Mouse (Mus musculus): Measurements from ENCODE around the gene Kcnip4.

GRCm38 (mm10) chr5:48448888-48449287, 1075.8 kb downstream of the Kcnip4 start:
- TF ChIP-seq TCF3 (IDR thresholded peaks at IDR 0.05; ENCODE audit: insufficient read length, low read depth): no peak
- no peak for TF ChIP-seq POLR2AphosphoS2 (IDR thresholded peaks at IDR 0.05; ENCODE audit: insufficient read length, low read depth)
- TF ChIP-seq USF1 (IDR thresholded peaks at IDR 0.05; ENCODE audit: low read depth): no peak
- no peak for TF ChIP-seq POLR2A (IDR thresholded peaks at IDR 0.05; ENCODE audit: insufficient read length, low read depth)
- TF ChIP-seq CEBPB (IDR thresholded peaks at IDR 0.05; ENCODE audit: insufficient read depth, poor library complexity, severe bottlenecking): no peak
- no peak for TF ChIP-seq TCF12 (IDR thresholded peaks at IDR 0.05; ENCODE audit: insufficient read depth, poor library complexity, severe bottlenecking)
- TF ChIP-seq E2F4 (IDR thresholded peaks at IDR 0.05; ENCODE audit: insufficient read depth): no peak
- no peak for TF ChIP-seq MYOD1 (IDR thresholded peaks at IDR 0.05; ENCODE audit: control insufficient read depth in 1 of 3, insufficient read length in 2 of 3, low read depth in 2 of 3)

Measured in myocyte (in vitro differentiated cells).